Mouse (Mus musculus): ENCODE data around the gene Erf.

Gene Erf

DNA sequence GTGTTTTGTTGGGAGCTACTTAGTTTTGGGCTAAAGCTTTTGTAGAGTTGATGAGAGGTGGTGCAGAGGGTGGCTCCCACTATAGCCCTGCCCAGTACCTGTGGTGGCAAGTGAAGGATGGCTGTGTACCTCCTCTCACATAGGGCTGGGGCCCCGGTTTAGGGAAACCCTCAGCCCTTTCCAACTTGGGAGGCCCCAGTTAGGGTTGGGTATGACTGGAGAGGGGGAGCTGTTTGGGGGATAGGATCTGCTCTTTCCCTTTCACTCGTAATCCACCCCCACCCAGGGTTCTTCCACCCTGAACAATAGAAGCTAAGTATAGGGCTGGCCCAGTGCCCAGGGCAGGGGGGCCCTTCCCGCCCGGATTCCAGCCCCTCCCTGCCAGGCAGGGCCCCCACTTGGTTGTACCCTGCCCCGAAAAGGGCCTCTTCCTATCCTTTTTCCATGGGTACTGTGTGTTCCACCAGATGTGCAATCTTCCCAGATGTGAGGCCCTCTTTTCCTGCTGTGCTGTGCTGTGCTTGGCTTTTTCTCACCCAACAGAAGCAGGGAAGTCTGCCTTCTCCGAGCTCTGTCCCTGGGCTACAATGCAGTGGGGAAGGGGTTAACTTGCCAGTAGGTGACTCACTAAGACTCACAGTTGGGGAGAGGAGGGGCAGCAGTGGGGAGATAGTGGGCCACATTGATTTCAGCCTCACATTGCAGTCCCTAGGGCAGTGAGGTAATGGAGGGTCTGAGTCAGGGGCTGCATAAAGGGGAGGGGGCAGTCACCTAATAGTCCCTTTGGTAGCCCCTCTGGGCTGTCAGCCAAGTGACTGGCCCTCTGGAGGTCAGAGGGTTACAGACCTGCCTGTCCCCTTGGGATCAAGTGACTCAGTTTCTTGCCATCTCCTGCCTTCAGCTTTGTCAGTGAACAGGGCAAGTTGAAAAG lies 29.6 kb upstream of the Erf start:
- DNase-seq: peak in 1 of 2 experiments; percentile 47

DNA sequence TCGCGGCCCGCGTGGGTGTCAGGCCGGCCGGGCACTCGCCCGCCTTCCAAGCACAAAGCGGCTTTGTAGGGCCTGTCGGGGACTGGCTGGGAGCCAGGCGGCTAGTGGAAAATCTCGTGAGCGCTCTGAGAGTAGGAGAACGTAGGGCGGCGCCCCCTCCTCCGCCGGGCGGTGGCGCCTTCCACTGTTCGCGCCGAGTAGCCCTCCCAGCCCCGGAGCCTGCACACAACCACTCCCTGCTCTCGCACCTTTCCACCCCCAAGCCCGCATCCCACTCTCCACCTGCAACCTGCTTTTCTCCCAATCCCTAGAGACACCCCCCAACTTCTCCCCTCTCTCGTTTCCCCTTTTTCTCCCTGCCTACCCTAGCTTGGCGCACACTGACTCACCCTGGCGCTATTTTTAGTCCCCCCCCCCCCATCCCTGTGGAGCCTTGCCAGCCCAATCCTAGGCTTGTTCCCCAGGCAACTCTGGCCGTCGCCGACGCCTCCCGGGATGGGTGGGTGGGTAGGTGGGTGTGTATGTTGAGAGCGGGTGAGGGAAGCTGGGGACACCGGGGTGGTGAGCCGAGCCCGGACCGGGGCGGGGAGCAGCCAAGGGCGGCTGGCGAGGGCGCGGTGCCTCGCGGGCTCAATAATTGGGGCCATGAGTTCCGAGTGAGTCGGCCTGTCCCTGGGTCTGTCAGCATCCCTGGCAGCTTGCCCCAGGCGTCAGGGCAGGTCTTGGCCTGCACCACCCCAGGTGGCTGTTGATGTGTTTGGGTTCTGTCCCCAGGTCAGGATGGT lies 28.7 kb upstream of the Erf start:
- peak; percentile 87 to 88 for DNase-seq

DNA sequence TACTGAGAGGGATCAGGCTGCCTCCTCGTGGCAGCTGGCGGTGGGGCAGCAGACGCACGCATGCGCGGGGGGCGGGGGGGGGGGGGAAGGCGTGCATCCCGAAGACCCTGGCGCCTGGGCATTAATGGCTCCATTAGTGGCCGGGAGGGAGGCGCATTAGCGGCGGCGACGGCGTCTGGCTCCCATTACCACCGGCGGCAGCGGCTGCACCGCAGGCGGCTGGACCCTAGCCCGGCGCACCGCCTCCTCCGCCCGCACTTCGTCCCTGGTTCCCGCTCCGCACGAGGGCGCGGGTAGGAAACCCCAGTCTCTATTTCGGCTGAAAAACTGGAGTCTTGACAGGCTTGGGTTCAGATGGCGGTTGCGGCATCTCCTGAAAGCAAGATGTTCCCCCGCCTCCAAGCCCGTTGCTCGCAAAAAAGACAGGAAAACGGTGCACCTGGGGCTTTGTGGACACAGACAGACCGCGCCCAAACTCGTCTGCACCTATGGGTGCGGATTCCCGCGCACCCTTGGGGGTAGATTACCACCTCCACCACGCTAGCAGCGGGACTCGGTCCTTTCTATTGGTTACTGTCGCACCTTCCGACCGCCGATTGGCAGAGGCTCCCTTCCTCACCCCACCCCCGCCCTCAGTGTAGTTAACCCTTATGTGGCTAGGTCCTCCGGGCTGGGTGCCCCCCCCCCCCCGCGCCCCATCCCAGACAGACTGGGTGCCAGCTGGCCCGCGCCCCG lies 27.9 kb upstream of the Erf start:
- peak; percentile 88 to 95 for DNase-seq

DNA sequence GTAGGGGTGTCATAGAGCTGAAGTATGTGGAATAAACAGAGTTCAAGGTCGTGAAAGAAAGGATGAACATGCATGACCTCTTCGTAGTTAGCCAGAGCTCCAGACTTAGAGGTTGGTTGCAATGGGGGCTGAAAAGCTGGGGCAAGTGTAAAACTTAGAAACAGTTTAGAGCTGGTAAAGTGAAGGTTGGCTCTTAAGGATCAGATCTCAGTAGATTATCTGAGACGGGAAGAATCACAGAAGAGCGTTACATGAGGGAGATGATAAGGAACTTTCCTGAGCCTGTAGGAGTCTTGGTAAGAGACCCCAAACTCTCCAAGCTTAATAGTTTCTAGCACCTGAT lies 27.4 kb upstream of the Erf start:
- DNase-seq: no peak

DNA sequence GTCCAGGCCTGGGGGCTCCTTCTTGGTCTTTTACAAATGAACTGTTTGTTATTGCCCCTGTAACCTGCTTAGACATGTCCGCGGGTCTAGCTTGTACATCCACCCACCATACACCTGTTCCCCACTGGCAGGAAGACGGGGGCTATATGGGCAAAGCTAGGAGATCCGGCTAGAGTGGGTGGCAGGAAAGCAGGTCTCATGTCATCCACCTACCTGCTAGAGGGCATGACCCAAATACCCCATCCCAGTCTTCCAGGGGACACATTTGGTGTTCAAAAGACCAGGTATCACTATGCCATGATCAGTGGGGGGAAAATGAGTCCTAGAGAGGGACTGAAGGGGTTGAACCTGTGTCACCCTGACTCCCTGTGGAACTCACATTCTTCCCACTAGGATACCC lies 26.8 kb upstream of the Erf start:
- DNase-seq: peak in 1 of 2 experiments; percentile 47

DNA sequence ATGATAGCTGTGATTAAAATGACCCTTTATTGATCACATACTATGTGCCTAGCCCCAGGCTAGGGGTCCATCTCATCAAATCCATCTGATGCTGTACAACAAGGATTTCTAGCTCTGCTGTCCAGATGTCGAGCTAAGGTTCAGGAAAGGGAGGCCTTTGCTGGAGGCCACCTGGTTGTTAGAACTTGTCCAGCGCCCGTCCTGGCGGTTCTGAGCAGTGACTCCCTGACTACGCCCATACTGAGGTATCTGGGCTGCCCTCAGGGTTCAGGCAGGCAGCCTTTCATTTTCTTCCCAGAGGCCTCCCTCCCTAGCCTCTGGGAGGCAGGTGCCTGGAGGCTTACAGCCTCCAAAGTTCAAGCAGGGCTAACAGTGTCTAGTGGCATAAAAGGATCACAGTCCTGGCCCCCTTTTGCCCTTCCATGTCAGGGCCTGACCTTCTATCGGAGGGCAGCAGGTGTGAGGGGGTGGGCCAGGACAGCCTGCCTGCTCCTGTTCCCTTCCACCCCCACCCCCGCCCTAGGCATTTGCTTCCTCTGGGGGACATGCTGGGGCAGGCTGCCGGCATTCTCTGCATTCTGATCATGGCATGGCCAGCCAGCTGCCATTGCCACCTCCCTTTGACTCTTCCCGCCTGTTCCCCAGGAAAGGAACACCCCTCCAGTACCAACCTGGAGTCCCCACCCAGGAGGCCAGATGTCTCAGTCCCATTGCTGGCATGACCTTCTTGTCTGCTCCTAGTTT lies 25.2 kb upstream of the Erf start:
- DNase-seq: peak in 1 of 2 experiments; percentile 14

DNA sequence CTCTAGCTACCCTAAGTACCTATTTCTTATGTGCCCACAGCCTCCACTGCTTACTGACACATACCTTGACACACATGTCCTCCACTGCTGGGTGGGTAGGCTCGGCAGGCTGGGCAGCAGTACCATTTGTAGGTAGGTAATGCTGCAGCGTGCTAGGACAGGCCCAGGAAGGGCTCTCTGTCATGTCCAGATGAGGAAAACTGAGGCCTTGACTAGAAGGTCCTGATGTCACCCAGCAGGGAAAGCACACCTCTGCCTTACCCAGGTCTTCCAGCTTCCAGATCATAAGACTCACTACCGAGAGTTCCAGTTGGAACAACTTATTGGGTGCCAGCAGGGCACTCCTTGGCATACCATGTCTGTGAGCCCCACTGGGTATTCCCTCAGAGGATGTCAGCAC lies 24.4 kb upstream of the Erf start:
- DNase-seq: no peak

DNA sequence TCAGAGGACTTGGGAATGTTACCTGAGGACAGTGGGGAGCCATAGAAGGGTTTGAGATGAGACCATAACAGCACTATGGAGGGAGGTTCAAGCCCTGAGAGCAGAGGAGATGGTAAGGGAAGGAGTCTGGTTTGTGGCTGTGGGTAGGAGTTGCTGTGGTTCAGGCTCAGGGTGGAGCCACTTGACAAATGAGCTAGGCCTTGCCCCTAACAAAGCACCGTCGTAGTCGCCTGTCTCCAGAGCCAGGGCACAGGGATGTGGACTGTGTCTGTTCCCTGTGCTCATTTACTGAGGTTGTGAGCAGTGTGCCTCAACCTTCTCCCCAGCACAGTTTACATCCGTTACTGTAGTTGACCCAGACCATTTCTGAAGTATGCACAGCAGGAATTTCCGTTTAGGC lies 24.0 kb upstream of the Erf start:
- DNase-seq: peak in 1 of 2 experiments; percentile 41

DNA sequence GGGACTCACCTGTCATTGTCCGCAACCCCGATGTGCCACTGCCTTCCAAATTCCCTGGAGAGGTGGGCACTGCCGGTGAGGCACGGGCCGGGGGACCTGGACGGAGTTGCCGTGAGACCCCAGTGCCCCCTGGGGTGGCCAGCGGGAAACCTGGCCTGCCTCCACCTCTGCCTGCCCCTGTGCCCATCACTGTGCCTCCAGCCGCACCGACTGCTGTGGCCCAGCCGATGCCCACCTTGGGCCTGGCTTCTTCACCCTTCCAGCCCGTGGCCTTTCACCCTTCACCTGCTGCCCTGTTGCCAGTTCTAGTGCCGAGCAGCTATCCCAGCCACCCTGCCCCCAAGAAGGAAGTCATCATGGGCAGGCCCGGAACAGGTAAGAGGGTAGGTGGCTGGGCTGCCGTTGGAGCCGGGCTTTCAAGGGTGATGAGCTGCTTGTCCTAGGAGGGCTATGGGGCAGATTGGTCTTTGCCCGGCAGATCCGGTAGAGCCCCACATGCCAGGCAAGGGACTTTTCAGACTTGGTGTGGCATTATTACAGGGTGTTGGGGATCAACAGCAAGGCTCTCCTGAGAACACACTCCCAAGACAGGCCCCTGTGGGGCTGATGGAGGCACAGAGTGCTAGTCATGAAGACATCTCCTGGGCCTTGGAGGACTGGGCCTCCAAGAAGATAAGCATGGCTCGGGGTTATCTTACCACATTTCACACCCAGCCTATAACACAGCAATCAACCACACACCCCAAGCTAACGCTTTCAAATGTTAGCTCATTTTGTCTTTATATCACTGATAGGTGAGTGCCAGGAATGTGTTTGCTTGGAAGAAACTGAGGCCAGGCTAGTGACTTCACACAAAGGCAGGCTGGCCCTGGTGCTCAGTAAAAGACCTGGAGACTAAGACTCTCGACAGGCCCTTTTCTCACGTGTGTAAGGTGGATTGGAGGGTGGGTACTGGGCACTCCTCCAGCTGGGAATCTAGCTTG lies 23.0 kb upstream of the Erf start:
- DNase-seq: peak in 1 of 2 experiments; percentile 26

DNA sequence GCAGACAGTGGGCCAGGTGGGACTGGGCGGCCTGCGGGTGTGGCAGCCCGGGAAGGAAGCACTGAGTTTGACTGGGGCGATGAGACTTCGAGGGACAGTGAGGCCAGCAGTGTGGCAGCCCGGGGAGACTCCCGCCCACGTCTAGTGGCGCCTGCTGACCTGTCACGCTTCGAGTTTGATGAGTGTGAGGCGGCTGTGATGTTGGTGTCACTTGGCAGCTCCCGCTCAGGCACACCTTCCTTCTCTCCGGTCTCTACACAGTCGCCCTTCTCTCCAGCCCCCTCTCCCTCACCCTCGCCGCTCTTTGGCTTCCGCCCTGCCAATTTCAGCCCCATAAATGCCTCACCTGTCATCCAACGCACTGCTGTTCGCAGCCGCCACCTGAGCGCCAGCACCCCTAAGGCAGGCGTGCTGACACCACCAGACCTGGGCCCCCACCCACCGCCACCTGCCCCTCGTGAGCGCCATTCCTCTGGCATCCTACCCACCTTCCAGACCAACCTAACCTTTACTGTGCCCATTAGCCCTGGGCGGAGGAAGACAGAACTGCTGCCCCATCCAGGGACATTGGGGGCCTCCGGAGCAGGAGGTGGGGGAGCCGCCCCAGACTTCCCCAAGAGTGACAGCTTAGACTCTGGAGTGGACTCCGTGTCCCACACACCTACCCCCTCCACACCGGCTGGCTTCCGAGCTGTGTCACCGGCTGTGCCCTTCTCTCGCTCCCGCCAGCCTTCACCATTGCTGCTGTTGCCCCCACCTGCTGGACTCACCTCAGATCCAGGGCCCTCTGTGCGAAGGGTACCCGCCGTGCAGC lies 22.1 kb upstream of the Erf start:
- DNase-seq: peak in 1 of 2 experiments; percentile 23

DNA sequence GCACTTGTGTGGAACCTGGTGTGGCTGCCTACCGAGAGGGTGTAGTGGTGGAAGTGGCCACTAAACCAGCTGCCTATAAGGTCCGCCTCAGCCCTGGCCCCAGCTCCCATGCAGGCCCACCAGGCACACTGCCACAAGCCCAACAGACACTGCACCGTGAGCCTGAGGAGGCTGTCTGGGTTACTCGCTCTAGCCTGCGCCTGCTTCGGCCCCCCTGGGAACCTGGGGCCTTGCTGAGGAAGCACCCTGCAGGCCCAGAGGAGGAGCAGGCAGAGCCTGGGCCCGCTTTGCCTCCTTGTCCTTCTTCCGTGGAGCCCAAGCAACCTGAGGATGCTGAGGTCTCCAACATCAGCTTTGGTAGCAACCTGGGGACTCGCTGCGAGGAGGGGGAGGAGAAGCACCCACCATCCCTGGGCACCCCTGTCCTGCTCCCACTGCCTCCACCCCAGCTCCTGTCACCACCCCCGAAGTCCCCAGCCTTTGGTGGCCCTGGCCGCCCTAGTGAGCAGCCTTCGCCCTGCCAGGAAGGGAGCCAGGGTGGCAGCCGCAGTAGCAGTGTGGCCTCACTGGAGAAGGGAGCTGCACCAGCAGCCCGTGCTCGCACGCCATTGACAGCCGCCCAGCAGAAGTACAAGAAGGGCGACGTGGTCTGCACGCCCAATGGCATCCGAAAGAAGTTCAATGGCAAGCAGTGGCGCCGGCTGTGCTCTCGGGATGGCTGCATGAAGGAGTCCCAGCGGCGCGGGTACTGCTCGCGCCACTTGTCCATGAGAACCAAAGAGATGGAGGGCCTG lies 21.3 kb upstream of the Erf start:
- DNase-seq: peak in 1 of 2 experiments; percentile 20

DNA sequence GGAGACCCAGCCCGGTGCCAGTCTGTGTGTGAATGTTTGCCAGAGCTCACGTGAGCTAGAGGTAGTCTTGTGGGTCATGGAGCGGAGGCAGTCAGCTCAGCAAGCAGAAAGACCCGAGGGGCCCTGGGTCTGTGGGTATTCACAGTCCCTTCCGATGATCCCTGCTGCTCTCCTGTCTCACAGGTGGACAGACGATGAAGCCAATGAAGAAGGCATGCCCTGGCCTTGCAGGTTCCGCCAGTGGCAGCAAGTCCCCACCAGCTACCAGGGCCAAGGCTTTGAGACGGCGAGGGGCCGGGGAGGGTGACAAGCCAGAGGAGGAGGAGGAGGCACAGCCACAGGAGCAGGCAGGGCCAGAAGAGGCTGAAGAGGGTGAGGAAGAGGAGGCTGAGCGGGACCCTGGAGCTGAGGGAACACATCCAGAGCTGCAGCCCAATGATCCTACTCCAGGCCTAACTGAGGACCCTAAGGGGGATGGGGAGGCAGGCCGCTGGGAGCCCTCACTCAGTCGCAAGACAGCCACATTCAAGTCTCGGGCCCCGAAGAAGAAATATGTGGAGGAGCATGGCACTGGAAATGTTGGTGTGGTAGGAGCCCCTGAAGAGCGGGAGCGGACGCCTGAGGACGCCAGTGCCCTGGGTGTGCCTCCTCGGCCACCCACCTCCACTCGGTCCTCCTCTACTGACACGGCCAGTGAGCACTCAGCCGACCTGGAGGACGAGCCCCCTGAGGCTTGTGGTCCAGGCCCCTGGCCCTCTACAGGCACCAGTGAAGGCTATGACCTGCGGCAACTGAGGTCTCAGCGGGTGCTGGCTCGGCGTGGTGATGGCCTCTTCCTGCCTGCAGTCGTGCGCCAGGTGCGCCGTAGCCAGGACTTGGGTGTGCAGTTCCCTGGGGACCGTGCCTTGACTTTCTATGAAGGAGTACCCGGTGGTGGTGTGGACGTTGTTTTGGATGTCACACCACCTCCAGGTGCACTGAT lies 20.4 kb upstream of the Erf start:
- DNase-seq: peak in 1 of 2 experiments; percentile 29

DNA sequence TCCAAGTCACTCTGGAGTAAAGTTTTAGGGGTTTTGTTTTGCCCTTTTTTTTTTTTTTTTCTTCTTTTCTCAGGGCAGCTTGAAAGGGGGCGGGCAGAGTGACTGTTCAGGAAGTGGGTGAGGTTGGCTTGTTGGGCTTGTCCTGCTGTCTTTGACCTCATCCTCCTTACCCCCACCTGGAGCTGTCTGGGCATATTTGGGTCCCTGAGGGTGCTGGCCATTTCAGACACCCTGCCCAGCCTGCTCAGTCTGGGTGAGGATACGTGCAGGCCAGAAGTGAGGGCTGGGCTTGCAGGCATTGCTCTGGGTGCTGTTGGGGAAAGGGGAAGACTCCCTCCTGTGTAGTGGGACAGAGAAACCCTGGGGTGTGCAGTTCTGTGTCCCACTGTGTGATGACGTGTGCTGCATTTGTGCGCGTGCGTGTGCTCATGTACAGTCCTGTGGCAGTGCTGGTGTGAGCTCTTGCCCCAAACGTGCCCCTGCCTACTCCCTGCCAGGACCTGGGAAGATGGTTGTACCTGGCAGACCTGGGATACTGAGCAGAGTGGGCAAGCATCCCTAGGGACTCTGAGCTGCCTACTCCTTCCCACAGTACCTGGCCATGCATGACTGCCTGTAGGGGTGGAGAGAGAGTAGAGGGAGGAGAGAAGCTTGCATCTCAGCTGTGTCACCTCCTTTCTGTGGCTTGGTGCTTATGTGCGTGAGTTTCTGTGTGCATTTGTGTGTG lies 19.1 kb upstream of the Erf start:
- peak; percentile 47 to 51 for DNase-seq

DNA sequence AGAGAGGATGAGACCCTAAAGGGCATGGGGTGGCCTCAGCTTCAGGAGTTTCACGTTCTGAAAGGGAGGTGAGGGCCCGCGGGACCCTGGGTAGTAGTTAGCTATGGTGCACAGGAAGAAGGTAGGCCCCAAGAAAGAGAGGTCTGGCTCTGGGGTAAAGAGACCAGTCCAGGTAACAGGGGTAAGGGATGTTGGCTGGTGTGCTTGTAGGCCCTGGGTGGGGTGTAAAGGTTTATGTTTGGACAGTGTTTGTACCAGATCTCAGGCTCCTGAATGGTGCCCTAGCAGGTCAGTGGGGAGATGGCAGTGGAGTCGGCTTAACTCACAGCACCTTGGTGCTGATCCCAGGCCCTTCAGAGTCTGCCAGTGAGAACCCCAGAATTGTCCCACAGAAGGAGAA lies 18.5 kb upstream of the Erf start:
- DNase-seq: peak; percentile 41 to 46

DNA sequence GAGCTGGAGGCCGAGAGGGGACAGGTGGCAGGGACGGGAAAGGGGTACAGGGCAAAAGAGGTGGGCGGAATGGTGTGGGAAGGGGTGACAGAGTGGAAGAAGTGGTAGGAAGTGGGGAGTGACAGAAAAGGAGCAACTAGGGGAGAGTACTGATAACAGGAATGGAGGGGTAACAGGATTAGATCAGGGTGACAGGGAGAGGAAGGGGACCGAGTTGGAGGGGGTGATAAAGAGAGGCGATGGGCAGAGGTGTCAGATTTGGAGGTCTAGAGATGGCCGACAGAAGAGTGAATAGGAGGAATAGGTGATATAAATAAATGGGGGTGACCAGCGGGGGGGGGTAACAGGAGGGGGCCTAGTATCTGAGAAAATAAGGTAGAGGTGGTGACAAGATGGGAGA lies 18.0 kb upstream of the Erf start:
- no peak for DNase-seq

DNA sequence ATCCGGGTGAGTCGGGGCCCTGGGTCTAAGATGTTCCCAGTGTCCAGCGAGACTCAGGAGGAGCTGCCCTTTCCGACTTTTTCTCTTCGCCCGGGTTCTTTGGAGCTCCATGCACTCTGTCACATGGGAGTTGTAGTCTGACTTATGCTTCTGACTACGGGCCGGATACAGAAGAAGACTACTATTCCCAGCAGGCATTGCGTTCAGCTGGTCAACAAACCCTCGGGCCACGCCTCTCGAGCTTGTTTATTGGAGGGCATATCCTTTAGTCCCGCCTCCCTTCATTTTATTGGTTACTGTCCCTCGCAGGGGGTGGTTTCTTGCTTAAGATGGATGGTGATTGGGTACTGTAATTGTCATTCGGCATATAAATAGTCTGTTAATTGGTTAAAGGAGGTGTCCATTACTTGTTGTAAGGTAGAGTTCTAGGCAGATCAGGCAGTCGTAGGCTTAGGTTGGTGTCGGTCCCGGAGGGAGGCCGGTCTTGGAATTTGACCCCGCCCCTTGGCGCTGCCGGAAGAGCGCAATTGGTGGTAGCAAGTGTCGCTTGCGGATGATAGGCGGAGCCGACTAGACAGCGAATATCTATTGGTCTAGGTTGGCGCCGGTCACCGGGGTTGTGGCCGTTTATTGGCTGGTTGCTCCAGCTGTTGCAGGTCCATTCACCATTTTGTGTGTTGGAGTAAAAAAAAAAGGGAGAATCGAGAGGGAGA lies 17.3 kb upstream of the Erf start:
- DNase-seq: peak; percentile 97 to 100

DNA sequence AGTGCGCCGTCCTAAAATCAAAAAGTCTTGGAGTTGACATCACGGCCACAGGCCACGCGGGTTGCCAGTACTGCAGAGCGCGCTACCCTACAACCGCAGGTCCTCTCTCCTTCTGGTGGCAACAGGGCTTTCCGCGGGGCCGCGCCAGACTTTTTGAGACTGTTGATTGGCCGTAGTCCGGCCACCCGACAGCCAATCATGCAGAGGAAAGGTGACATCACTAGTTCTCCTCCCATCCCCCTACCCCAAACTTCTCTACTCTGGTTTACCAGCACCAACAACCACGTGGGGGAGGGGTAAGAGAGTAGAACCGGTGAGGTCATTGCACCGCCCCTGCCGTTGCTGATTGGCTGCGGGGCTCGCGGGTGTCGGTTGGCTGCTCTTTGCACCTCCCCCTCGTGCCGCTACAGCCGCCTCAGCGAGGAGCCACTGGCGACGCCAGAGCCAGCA lies 16.8 kb upstream of the Erf start, which contains the start of gene Cic:
TSS of gene Cic (plus strand) at position 404 of the 450 bp plus-strand sequence.
- peak; percentile 97 to 99 for DNase-seq
